Mouse (Mus musculus): ENCODE measurements at regions not wholly inside any gene's neighbourhood (a gene's known extent, or its start where the extent isn't known, plus 50 kb on each side); places are given as distances from the start of the nearest gene placed in this dataset.

GRCm38 (mm10) chr15:93663876-93664275, 68.2 kb upstream of the Prickle1 start:
- no peak for TF ChIP-seq CTCF (IDR thresholded peaks at IDR 0.05; ENCODE audit: extremely low read depth, insufficient read depth, low read length)
- no peak for TF ChIP-seq POLR2A (IDR thresholded peaks at IDR 0.05; ENCODE audit: extremely low read depth, insufficient read depth, low read length)
